Mouse (Mus musculus) heart, postnatal 10 days (tissue): Measurements from ENCODE around the gene Akap8l. TPM values are rescaled to one million over a fixed set of nuclear protein-coding genes. Genes with fewer than 3 reads are reported as not detected.

Experiments used
- DNase-seq, 2 experiments: peaks; one replicate each; pipeline ENCODE4 v3.0.0; 2021
- intact Hi-C: fragments of 180-260 bp; cut with DNase I; formaldehyde crosslinking; loops from one replicate; pipeline ENCODE4 v1.15.1; 2025
- total RNA-seq, 2 experiments: library from RNA; stranded (reverse); gene quantifications; 2 replicates each; pipeline ENCODE4 v1.2.3; 2021

Gene Akap8l
- 10 to 100 TPM; 46.6 to 51.8 TPM for total RNA-seq

GRCm38 (mm10) chr17:32350382-32350983 is at the start of gene Akap8l:
Gene Akap8l (minus strand): TSS chr17:32350607.
- peak; percentile 99 for DNase-seq
- intact Hi-C loops: no loop called here

- no peak for DNase-seq
- intact Hi-C loops: no loop called here
Observed at GRCm38 (mm10) chr17:32396266-32396665, 45.9 kb upstream of the Akap8l start.

- intact Hi-C loops: no loop called here
- DNase-seq: no peak
Observed at GRCm38 (mm10) chr17:32393944-32394343, 43.5 kb upstream of the Akap8l start.

- intact Hi-C loops: loop anchor here (2.0 to 5.0 kb wide), 3 partner anchors 24 to 103 kb away; no protein-coding TSS in a partner anchor
- DNase-seq: peak; percentile 95 to 97
Observed at GRCm38 (mm10) chr17:32389101-32389659, 38.8 kb upstream of the Akap8l start, which contains the start of gene Wiz. Gene Wiz (minus strand): TSS chr17:32389439.

GRCm38 (mm10) chr17:32388370-32389100 is 38.1 kb upstream of the Akap8l start:
- intact Hi-C loops: loop anchor here (2.0 to 5.0 kb wide), 3 partner anchors 24 to 104 kb away; no protein-coding TSS in a partner anchor
- peak in 1 of 2 experiments; percentile 53 for DNase-seq

- intact Hi-C loops: loop anchor here (2.0 to 5.0 kb wide), 4 partner anchors 23 to 104 kb away; no protein-coding TSS in a partner anchor
- no peak for DNase-seq
Observed at GRCm38 (mm10) chr17:32387986-32388369, 37.6 kb upstream of the Akap8l start.

- intact Hi-C loops: loop anchor here (2.0 to 5.0 kb wide), 3 partner anchors 38 to 105 kb away; no protein-coding TSS in a partner anchor
Observed at GRCm38 (mm10) chr17:32386659-32387432, 36.4 kb upstream of the Akap8l start.

GRCm38 (mm10) chr17:32383661-32384060 is 33.3 kb upstream of the Akap8l start:
- DNase-seq: peak; percentile 63 to 71
- intact Hi-C loops: no loop called here

More at GRCm38 (mm10) chr17:32386659-32387432, 36.4 kb upstream of the Akap8l start:
- DNase-seq: no peak

- DNase-seq: peak; percentile 56 to 64
- intact Hi-C loops: no loop called here
Observed at GRCm38 (mm10) chr17:32382576-32382975, 32.2 kb upstream of the Akap8l start.

GRCm38 (mm10) chr17:32378786-32379185 is 28.4 kb upstream of the Akap8l start:
- intact Hi-C loops: no loop called here
- no peak for DNase-seq

- intact Hi-C loops: no loop called here
- DNase-seq: no peak
Observed at GRCm38 (mm10) chr17:32377137-32377536, 26.7 kb upstream of the Akap8l start.

GRCm38 (mm10) chr17:32376475-32376874 is 26.1 kb upstream of the Akap8l start:
- no peak for DNase-seq
- intact Hi-C loops: no loop called here

- intact Hi-C loops: loop anchor here (1.0 kb wide), 1 partner anchor 11 kb away; no protein-coding TSS in a partner anchor
Observed at GRCm38 (mm10) chr17:32368991-32369578, 18.7 kb upstream of the Akap8l start.

GRCm38 (mm10) chr17:32367706-32368105 is 17.3 kb upstream of the Akap8l start:
- DNase-seq: no peak
- intact Hi-C loops: loop anchor here (1.0 kb wide), 1 partner anchor 13 kb away; no protein-coding TSS in a partner anchor

More at GRCm38 (mm10) chr17:32368991-32369578, 18.7 kb upstream of the Akap8l start:
- no peak for DNase-seq

- intact Hi-C loops: loop anchor here (2.0 kb wide), 1 partner anchor 24 kb away; the partner anchor contains the start of gene Wiz
Observed at GRCm38 (mm10) chr17:32365296-32365695, 14.9 kb upstream of the Akap8l start.

GRCm38 (mm10) chr17:32364850-32365249 is 14.4 kb upstream of the Akap8l start:
- no peak for DNase-seq
- intact Hi-C loops: loop anchor here (2.0 kb wide), 1 partner anchor 24 kb away; the partner anchor contains the start of gene Wiz

More at GRCm38 (mm10) chr17:32365296-32365695, 14.9 kb upstream of the Akap8l start:
- no peak for DNase-seq

- peak; percentile 93 to 95 for DNase-seq
- intact Hi-C loops: loop anchor here (2.0 kb wide), 1 partner anchor 24 kb away; the partner anchor contains the start of gene Wiz
Observed at GRCm38 (mm10) chr17:32364331-32364730, 13.9 kb upstream of the Akap8l start.

GRCm38 (mm10) chr17:32363821-32364301 is 13.5 kb upstream of the Akap8l start:
- DNase-seq: peak in 1 of 2 experiments; percentile 27
- intact Hi-C loops: loop anchor here (2.0 kb wide), 1 partner anchor 25 kb away; the partner anchor contains the start of gene Wiz

GRCm38 (mm10) chr17:32362686-32363085 is 12.3 kb upstream of the Akap8l start:
- intact Hi-C loops: no loop called here
- DNase-seq: no peak
